Mouse (Mus musculus) c-Kit-negative CD71-positive TER-119-positive erythroid progenitor cells, embryonic 14.5 days (primary cell): ENCODE results near the gene Cd38.
"Not testable (repeated sequence)": the region's sequence is repeated elsewhere in the genome, so short reads cannot be mapped to it uniquely, and the experiment has no call there.

Experiments
- DNase-seq: peaks from one replicate; pipeline ENCODE4 v3.0.0-alpha.2; 2013; ENCODE audit warnings: low read depth, low spot score

Gene Cd38

DNA sequence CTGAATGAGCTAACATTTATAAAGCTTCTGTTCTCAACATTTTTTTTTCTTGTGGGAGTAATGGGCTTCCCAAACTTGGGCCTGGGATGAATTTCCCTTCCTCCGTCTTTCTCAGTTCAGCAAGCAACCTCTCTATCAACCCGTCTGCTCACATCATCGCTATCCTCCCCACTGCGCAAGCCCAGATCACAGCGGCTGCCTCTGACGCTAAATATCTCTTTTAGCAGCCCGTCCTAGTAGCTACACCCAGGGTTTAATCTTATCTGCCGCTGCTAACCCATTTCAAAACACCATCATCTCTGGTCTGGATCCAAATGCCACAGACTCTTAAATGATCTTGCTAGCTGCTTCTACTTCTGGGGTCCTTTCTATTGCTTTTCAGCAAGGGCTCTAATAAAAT lies 8.7 kb upstream of the Cd38 start:
- no peak for DNase-seq

DNA sequence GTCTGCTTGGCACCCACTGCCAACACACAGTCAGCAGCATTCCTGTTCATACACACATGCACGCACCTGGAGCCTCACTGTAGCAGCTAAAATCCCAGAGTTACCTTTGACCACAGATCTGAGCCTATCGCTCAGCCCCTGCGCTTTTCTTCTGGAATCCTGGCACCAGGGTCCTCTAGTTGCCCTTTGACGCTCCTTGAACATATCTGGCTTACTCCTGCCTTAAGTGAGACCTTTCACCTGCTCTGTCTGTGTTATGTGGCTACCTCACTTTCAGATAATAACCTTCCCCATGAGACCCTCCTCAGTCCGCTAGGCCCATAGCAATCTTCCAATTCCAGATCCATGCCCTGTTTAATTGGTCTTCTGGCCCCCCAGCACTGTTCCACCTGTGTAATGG lies 8.3 kb upstream of the Cd38 start:
- no peak for DNase-seq

DNA sequence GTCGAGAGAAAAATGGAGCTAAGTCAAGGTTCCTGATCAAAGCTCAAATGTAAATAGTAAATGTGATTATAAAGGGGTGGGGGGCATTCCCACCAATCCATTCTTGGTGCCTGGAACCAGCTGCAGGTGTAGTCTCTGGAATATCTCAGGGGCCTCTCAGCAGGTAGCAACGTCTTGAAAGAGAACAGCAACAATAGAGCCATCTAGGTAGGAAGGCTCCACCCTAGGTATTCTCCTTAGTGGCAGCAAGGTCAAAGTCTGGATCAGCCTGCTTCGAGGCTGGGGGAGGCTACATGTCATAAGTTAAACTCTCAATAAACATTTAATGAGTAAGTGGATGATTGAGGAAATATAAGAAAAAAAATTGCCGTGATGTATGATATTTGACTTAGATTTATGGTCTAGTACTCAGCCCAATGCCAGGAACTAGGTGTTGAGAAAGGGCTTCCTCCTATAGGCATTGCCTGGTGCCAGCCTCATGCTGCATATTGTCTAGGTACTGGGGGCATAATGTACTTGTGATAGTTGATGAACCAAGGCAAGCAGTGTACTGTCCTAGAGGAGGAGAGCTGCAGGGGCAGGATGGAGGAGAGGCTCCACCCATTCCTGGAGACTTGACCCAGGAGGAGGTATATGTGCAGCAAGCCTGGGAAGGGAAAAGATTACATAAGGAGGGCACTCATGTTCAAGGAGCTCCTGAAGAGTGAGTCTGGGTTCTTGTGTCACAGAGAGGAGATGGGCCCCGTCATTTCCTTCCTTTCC lies 7.5 kb upstream of the Cd38 start:
- no peak for DNase-seq

DNA sequence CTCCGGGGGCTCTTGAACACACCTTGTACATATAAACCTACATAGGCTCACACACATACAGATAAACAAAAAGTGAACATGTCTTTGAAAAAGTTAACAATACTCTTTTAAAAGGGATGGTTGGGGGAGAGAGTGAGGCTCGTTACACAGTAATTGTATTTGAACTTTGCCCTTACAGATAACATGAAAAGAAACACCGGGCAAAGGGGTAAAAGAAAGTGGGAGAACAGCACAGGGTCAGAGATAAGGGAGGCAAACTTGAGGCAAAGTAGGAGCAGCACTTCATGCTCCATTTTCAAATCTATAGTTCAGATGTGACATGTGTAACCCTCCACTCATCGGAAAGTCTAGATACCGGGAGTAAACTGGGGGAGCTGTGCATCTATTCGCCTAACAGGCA lies 4.7 kb upstream of the Cd38 start:
- no peak for DNase-seq

DNA sequence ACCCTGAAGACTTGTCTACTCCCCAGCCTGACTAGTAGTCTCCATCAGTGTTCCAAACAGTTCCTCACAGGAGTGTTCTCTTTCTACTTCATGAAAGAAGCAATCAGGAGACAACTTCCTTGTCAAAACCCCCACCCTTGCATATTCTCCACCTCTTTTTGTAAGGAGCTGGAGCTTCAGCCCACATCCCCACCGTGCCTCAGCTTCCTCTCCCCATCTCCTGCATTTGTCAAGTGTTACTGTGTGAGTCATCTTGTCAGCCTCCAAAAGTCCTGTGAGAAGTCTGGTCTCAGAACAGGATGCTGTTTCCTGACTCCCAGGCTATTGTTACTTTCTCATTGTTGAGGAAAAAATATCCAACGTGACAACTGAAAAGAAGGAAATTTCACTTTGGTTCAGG lies 3.0 kb upstream of the Cd38 start:
- no peak for DNase-seq

DNA sequence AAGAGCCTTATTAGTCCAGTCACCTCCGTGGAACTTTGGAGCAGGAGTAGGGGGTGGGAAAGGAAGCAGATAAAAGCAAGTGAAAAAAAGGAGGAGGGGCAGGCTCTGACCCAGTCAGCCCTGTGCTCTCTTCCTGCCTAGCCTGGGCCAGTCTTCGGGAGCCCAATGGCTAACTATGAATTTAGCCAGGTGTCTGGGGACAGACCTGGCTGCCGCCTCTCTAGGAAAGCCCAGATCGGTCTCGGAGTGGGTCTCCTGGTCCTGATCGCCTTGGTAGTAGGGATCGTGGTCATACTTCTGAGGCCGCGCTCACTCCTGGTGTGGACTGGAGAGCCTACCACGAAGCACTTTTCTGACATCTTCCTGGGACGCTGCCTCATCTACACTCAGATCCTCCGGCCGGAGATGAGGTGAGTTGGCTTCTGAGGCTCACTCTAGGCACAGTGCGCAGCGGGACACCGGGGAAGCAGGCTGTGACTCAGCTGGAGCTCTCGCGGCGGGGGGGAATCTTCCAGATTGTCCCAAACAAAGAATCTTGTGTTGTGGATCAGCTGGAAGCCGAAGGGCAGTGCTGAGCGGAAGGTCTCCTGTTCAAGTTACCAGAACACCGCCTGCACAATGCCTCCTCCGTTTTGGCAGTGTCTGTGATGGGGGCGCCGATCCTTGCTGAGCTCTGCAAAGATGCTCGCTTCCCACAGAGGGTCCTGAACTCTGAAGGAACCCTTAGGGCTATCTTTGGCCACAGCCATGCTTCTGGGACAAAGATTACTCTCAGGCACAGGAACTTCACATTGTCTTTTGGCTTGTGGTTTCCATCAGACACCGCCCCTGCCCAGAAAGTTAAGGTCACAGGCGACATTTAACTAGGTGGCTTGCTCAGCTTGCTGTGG lies 603 bp downstream of the Cd38 start:
- DNase-seq, result no peak

DNA sequence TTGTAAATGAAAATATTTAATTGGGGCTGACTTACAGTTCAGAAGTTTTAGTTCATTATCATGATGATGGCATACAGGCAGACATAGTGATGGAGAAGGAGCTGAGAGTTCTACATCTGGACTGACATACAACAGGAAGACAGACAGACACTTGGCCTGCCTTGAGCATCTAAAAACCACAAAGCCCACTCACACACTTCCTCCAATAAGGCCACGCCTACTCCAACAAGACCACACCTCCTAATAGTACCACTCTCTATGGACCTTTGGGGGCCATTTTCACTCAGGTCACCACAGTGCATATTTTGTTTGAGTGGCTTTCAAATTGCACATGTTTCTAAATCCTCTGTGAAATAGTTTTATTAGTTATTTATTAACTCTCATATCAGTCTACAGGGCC lies 3.5 kb downstream of the Cd38 start:
- DNase-seq, result no peak

DNA sequence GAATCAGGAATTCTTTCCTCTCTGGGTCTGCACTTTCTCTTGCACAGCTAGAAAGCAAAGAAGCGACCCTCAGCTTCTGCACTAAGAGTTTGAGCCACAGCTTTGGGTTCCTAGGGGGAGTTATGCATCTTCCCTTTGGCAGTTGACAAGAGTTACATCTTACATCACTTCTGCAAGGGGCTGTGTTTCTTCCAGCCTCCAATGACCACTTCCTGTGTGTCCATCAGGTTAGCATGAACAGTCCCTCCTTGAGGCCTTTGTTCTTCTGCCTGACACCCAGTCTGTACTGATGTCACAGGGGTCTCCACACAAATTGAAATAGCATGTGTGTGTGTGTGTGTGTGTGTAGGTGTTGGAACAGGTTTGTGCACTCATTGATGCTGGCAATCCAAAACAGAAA lies 4.3 kb downstream of the Cd38 start:
- DNase-seq, result no peak

DNA sequence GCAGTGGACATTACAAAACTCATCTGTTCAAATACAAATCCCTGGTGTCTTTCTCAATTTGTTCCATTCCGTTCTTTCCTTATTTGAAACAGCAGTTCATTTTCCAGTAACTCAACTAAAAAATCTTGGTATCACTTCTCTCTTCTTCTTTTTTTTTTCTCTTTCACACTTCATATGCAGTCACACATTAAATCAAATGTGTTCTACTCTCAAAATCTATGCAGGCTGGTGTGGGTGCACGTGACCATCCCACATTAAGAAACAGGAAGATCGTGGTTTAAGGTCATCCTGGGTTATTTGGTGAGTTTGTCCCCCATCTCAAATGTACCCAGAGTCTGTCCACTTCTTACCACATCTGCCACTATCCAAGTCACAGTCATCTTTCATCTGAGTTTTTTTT lies 13.7 kb downstream of the Cd38 start:
- DNase-seq, result no peak

DNA sequence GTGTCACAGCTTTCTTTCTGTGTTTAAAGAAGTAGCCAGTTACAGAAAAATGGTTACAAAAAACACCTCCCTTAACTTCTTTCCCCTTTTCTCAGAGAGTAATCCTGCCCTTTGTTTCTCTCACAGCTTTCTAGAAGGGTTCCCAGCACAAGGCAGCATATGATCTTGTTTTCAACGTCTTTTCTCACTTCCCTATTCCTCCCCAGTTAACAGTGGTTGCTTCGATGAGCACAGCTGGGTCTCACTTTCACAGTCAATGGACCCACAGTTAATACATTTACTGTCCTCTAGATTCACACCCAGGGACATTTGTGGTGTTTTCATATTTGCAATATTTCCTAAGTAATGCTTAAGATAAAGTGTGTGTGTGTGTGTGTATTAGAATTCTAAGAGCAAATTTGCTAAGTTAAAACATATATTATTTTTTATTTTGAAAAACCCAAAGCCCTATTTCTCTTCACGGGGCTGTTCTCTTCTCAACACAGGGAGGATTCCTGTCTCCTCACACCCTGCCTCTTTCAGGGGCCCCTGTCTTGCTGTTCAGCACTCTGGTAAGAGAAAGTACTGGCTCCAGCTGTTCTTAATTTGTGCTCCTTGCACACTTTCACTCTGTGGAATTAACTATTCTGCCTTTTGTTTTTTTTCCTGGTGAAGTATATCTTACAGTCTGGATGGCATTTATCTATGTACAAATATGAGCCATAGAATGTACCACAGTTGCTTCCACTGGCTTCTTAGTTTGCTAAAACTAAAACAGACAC lies 16.9 kb downstream of the Cd38 start:
- DNase-seq, result no peak

DNA sequence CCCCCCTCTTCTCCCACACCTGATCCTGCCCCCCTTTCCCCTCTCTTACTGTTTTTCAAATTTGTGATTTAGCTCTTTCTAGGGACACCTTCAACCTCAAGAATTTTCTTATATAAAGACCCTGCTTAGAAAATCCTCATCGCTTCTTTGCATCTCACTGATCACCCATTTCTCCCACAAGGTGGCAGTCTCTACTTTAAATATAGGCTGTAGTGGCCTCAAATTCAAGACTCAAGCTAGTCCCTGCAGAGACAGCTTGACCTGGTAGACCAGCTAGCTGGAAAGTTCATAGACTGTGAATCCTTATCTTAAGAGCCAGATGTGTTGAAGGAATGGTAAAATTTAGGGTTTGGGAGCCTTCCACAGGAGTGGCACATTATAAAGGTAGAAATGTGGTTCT lies 24.0 kb downstream of the Cd38 start:
- DNase-seq, result no peak

DNA sequence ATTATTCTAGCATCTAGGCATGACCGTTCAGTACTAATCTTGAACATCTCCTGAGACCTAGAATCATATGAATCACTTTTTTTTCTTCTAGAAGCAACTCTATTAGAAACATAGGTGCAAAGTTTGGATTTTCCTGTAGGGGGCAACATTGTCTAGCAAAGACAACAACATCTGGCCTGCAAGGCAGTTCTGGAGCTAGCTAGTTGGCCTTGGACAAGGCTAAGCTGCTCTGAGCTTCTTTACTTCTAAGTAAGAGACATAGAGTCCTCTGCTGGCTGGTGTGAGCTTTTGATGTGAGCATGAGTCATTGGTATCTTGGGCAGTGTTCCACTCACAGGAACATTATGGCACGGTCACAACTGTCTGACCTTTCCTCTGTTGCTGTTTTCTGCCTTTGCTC lies 25.8 kb downstream of the Cd38 start:
- DNase-seq, result no peak

DNA sequence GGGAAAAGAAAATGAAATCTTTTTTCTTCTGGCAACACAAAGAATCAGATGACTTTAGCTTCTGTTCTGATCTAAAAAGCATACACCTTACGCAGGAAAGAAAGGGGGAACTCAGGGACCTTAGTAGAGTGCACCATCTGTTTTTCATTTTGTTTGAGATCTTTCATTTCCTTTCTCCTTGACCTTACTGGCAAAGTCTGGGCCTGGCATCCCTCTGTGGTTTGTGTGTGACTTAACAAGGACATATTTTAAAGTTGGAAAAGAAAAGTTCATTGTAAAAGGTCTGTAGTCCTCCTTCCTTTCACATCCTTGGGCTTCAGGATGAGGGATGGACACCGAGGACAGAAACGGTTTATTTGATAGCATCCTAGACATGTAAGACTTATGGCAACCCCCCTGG lies 27.6 kb downstream of the Cd38 start:
- no peak for DNase-seq

DNA sequence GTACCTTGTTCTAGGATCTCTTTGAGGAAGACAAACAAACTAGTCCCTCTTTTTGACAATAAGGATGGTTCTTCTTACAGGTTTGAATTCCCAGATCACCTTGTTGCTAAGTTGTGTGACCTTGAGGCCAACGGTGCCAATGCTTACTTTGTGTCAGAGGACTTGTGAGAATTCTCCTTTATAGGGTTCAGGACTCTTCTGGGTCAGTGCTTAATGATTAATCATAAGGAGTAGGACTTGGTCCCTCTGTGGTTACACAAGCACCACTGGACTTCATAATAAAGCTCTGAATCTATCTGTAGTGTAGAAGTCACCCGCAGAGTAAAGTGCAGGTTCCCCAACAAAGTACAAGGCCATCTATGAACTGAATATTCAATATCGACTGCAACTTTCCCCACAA lies 36.3 kb downstream of the Cd38 start:
- no peak for DNase-seq

DNA sequence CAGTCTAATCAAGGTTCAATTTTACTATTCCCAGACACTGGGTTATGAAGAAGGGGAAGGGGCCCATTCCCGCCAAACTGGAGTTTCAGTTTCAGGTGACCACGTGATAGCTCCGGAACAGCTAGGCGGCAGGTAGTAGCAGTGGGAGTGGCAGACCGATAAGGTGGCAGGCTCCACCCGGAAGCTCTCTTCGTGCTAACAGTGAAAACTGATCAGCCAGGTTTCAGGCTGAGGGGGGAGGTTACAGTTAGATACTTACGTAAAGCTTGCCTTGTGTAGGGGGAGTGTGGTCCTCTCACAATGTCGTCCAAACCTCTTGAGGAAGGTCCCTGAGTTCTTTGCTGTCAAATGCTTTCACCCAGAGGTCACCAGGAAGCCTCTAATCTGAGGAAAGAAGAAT lies 40.9 kb downstream of the Cd38 start:
- no peak for DNase-seq

DNA sequence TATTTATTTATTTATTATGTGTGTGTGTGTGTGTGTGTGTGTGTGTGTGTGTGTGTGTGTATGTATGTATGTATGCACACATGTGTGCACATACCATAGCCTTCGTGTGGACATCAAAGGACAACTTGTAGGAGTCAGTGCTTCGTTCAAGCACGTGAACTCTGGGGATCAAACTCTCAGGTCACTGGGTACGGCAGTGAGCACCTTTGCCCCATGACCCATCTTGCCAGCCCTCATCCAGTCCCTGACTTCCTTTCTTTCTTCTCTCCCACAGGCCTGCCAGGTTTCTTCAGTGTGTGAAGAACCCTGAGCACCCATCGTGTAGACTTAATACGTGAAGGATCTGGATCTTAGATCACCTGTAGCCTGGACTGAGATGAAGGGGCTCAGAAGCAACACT lies 41.7 kb downstream of the Cd38 start:
- DNase-seq, result no peak

DNA sequence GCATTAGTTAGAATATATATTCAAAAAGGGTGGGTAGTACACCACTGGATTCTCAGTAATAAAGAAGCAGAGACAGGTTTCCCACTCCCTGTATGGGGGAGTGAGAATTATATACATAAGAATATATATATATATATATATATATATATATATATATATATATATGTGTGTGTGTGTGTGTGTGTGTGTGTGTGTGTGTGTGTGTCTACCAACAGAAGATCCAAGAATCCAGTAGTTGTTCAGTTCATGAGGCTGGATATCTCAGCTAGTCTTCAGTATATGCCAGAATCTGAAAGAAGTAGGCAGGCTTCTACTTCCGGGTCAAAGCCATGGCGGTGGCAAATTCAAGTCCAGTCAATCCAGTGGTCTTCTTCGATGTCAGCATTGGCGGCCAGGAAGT lies 44.5 kb downstream of the Cd38 start, which contains the start of gene Gm7879:
Gene Gm7879, plus strand, starts transcription at position 301 of the 400 bp plus-strand sequence.
- not testable (repeated sequence) for DNase-seq

DNA sequence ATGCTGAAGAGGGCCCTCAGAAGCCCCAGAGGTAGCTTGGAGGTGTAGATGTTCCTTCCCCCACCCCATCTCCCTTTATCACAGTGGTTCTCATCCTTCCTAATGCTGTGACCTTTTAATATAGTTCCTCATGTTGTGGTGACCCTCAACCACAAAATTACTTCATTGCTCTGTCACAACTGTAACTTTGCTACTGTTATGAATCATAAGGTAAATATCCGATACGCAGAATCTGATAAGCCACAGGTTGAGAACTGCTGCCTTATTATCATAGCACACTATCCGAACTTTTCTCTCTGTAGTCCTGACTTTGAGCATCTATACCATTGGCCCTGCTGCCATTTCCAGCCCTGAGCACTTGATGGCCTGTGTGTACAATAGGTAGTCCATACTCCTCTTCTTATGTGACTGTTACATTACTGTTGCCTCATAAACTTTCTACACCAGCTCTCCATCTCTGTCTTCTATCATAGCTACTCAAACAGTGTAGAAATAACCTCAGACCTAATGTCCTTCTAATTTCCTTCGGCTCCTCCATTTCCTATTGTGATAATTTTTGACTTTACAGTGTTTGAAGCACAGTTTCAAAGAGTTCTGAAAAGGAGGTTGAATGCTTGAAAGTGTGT lies 47.0 kb downstream of the Cd38 start:
- DNase-seq, result no peak

DNA sequence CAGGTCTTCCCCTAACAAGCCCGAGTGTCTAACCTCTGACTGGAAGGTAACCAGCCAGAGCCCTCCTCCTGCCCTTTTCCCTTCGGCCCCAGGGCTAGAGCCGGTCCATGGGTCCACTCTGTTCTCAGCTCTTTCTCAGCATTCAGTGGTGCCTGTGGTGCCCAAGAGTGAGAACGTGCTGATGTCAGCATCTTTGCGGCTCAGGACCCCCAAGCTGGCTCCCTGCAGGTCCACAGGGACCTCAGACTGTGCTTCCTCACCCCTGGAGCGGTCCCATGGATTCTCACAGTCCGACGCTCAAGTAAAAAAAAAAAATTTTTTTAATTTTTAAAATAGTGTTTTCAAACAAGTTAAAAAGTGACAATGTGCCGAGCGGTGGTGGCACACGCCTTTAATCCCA lies 53.5 kb downstream of the Cd38 start:
- DNase-seq, result no peak

DNA sequence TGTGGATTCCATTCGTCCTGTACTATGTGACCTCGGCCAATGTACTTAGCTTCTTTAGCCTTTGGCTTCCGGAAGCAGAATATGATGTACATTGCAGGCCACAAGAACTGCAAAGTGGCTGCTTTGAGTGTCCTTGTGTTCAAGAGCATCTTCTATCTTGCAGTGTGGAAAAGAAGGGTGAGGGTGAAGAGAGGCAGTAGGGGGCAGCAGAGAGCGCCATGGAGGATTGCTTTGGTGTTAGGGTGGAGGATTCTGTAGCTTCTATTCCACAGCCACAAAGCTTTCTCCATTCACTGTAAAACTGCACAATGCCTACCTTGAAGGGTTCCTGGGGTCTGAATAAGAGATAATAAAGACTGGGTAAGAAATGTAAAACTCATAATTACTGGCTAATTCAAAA lies 55.6 kb downstream of the Cd38 start:
- no peak for DNase-seq

DNA sequence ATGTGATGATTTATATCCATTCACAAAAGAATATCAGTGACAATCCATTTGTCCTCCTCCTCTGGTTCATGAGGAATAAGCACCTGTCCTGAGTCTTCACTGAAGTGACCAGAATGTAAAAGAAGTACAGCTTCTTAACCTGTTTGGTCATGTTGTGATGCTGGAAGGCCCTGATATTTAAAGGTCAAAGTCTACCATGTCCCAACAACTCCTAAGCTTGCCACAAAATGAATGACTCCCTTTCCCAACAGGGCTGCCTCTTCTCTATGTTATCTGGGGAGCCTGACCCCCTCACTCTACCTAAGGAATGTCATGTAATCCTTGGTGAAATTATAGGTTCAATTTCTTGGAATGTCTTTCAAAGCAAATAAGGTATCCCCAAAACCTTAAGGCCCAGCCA lies 59.4 kb downstream of the Cd38 start:
- DNase-seq, result no peak

DNA sequence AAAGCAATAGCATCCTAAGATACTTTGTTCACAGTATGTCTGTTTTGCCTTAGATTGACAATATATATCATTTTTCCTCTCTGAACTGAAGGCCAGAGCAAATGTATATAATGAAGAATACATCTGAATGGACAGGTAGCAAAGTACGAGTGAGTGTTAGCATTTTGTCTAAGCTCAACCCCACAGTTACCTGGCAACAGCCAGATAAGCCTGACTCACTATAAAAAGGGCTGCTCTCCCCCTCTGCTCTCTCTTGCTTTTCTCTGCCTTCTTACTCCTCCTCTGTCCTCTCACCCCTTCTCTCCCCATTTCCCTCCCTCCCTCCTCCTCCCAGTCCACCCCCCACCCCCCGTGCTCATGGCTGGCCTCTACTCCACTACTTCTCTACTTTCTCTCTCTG lies 64.9 kb downstream of the Cd38 start:
- DNase-seq, result no peak
